Mouse (Mus musculus) skeletal muscle tissue, postnatal 0 days (tissue): Measurements from ENCODE around the gene Ms4a6b. TPM values are rescaled to one million over a fixed set of nuclear protein-coding genes. Genes with fewer than 3 reads are reported as not detected.

ENCODE experiments used
- polyA plus RNA-seq: library from polyadenylated mRNA; unstranded; fragments of >200 nt; fragmentation: Nextera tagmentation; extraction: Ambion mirVana; gene quantifications from 2 replicates; pipeline ENCODE4 v1.2.1, GENCODE M21; 2015

Ms4a6b gene
- 7.2 and 10.4 TPM in 2 replicates for polyA plus RNA-seq

DNA sequence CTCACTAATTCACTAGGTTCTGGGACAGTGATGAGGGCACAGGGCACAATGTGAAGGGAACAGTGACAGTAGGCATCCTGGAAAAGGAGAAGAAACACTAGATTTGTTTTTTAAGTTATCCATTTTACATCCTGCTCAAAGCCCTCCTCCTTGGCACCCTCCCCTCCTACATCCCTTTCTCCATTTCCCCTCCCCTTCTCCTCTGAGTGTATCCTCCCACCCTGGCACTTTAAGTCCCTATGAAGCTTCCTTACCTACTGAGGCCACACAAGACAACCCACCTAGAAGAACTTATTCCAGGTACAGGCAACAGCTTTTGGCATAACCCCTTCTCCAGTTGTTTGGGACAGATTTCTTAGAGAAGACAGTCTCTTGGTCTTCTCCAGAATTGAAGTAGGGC is at the start of gene Ms4a6b:
TSS of gene Ms4a6b (plus strand) at position 267 of the 400 bp plus-strand sequence.

DNA sequence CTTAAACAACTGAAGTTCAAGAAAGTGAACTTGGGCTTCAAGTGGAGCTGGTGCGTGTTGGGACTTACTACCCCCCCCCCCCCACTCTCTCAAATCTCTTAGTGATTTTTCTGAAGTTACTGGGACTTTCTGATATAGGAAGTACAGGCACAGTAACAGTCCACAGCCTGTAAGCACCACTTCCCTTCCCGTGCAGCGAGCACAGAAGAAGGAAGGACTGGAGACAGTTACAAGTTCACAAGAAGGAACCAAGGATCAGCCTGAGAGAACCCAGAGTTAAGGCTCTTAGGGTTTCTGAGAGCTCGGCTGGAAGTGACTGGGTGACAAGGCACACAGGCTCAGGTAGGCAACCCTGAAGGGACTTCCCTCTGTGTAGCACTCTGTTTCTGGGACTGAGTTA is 47.1 kb upstream of the Ms4a6b start, which contains the start of gene Ms4a6c:
TSS of gene Ms4a6c (plus strand) at position 152 of the 400 bp plus-strand sequence.

DNA sequence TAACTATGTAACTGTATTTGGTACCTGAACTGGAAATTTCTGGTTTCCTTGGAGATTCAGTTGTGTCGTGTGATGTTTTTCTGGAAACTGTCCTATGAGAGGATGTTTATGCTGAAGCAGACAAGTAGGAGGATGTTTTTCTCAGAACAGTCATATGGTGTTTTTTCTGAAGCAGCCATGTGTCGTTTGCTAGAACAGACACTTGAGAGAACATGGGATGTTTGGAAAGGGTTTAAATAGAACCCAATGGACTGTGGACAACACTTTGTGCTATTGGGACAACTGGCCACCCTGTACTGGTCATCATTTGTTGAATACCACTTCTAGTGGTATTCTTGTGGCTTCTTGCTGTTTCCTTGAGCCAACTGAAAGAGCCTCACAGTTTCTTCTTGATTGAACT is 30.6 kb upstream of the Ms4a6b start, which contains the start of gene Gm8369:
TSS of gene Gm8369 (plus strand) at position 193 of the 400 bp plus-strand sequence.

DNA sequence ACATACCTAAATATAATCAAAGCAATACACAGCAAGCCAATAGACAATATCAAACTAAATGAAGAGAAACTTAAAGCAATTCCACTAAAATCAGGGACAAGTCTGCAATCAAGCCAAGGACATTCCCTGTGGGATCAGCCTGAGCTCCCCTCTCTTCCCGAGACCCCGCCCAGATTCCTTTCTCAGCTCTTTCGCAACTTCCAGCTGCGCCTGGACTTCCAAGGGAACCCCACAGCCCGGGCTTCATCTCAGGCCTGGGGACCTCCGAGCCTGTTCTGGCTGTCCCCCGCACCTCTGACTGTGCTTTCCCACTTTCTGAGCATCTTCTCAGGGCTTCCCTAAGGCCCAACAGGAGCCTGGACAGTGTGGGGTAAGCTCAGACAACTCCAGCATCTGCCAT is 20.3 kb downstream of the Ms4a6b start, which contains the start of gene Ms4a4d:
TSS of gene Ms4a4d (plus strand) at position 209 of the 400 bp plus-strand sequence.

Other genes starting within 250 kb of the Ms4a6b start
- gene Ms4a5, start 232.6 kb upstream of the Ms4a6b start, polyA plus RNA-seq = not detected in 2 replicates
- 0.17 TPM in 2 replicates for gene Ms4a14, start 202.1 kb upstream of the Ms4a6b start, polyA plus RNA-seq
- gene Ms4a7, start 180.4 kb upstream of the Ms4a6b start, polyA plus RNA-seq = 10.7 and 15.8 TPM in 2 replicates
- 11.3 and 13.8 TPM in 2 replicates for gene Ms4a4a, start 141.0 kb upstream of the Ms4a6b start, polyA plus RNA-seq
- 0.76 and 1.0 TPM in 2 replicates for gene Ms4a4c, start 111.7 kb upstream of the Ms4a6b start, polyA plus RNA-seq
- 0.52 and 0.53 TPM in 2 replicates for gene Ms4a4b, start 73.0 kb upstream of the Ms4a6b start, polyA plus RNA-seq
- 10.5 and 14.3 TPM in 2 replicates for gene Ms4a6c, start 47.1 kb upstream of the Ms4a6b start, polyA plus RNA-seq
- 0.04 and 0.35 TPM in 2 replicates for gene Gm8369, start 30.6 kb upstream of the Ms4a6b start, polyA plus RNA-seq
- gene Ms4a4d, start 20.3 kb downstream of the Ms4a6b start, polyA plus RNA-seq = 3.8 and 4.0 TPM in 2 replicates
- gene Ms4a6d, start 88.3 kb downstream of the Ms4a6b start, polyA plus RNA-seq = 10.5 and 12.0 TPM in 2 replicates
- 2.4 and 4.2 TPM in 2 replicates for gene Ms4a2, start 107.2 kb downstream of the Ms4a6b start, polyA plus RNA-seq
- gene Ms4a3, start 124.3 kb downstream of the Ms4a6b start, polyA plus RNA-seq = 0.21 TPM in 1 of 2 replicates, not detected in the other
- not detected in 2 replicates for gene Oosp2, start 144.0 kb downstream of the Ms4a6b start, polyA plus RNA-seq
- not detected in 2 replicates for gene Oosp1, start 174.6 kb downstream of the Ms4a6b start, polyA plus RNA-seq
- not detected in 2 replicates for gene Oosp3, start 180.5 kb downstream of the Ms4a6b start, polyA plus RNA-seq
- gene Gif, start 231.0 kb downstream of the Ms4a6b start, polyA plus RNA-seq = not detected in 2 replicates